Mouse (Mus musculus): ENCODE results near the gene Dlg2.

Dlg2 gene

DNA sequence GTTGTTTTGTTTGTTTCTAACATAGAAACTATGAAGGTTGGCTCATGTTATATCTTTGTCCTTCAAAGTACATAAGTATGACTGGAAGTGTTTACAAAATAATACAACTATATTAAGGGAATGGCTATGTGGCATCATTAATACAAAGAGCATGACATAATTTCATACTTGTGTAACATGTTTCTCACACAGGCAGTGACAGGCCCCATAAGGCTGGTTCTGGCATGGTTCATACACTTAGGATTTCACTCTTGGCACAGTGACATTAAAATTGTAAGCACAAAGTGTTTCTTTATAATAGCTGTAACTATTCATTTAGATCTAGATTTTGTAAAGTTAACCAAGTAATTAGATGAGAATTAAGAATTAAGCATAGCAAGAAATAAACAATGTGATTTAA is 1678.1 kb downstream of the Dlg2 start:
- in situ Hi-C loops (cut with MboI, MseI): no loop called here

DNA sequence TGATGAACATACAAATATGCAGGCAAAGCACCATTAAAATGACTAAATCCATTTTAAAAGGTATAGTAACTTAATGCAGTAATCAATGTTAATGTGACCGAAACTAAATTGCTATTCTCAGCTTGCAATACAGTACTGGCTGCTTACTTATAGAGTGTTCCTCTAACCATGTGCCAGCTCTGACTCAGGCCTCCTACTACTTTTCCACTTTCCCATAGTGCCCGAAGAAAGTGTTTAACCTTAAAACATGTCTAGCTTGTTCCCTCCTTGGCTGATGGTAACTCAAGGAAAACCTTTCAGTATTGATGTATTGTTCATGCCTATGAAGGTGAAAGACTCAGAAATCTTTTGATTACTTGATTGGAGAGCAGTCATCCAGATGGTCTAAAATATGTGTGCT is 1686.7 kb downstream of the Dlg2 start:
- in situ Hi-C loops (cut with MboI, MseI): no loop called here

DNA sequence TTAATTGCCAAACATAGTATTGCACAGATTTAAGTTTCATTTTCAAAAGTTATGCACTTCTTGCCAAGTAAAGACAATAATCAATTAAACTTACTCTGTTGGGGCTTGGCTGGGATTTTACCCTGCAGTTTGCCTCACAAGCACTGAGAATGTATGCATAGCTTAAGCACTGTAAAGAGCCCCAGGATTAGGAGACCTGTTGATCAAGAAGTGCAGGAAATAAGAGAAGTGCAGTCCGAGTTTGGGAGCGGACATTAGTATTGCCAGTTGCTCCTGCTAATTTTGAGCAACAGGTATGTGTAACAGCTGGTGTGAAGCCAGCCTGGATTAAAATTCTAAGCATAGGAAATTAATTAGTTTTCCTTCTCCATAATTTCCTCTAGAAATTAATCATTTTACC is 1687.8 kb downstream of the Dlg2 start:
- in situ Hi-C loops (cut with MboI, MseI): no loop called here

DNA sequence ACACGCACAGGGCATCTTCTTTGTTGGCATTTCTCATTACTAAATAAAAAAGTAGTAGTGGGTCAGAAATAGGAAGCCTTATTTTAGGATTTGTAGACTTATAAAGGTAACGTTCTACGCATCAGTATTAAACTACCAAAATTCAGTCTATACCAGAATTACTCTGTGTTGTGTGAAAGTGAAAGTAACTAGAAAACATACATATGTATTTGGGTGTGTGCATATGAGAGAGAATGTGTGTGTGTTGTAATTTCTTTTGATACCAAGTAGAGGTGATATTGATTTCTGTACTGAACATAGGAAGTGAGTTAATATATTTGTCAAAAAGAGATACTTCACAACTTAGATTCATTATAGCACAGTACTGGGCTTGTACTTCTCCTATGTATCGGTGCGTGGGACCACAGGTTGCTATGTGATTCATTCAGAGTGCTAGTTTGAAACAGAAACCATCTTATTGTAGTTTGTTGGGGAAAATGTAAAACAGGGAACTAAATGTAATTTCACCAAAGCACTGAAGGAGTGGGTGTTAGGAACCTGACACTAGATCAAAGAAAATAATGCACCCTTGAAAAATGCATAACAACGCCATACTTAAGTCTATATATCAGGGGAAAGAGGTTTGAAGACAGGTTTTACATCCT is 1688.5 kb downstream of the Dlg2 start:
- in situ Hi-C loops (cut with MboI, MseI): no loop called here

DNA sequence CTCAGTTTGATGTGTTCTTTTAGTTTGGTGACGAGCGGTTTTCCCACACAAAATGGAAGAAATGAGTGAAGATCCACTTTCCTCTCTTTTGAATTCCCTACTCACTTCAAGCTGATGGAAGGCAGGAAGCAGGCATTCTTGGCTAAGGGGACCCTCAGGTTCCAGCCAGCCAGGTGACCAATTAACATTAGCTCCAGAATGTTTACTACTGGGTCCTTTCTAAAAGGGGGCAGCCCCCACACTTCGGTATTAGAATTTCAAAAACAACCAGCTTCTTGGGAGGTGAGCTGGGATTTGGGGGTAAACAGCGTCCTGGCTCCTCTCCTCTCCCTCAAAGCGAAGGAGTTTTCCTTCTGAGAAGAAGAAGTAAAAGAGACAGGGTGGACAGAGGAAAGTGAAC is 1703.6 kb downstream of the Dlg2 start:
- in situ Hi-C loops (cut with MboI, MseI): loop anchor here in 1 of 2 experiments (5.0 kb wide), 2 partner anchors 72 to 73 kb away; no protein-coding TSS in a partner anchor

DNA sequence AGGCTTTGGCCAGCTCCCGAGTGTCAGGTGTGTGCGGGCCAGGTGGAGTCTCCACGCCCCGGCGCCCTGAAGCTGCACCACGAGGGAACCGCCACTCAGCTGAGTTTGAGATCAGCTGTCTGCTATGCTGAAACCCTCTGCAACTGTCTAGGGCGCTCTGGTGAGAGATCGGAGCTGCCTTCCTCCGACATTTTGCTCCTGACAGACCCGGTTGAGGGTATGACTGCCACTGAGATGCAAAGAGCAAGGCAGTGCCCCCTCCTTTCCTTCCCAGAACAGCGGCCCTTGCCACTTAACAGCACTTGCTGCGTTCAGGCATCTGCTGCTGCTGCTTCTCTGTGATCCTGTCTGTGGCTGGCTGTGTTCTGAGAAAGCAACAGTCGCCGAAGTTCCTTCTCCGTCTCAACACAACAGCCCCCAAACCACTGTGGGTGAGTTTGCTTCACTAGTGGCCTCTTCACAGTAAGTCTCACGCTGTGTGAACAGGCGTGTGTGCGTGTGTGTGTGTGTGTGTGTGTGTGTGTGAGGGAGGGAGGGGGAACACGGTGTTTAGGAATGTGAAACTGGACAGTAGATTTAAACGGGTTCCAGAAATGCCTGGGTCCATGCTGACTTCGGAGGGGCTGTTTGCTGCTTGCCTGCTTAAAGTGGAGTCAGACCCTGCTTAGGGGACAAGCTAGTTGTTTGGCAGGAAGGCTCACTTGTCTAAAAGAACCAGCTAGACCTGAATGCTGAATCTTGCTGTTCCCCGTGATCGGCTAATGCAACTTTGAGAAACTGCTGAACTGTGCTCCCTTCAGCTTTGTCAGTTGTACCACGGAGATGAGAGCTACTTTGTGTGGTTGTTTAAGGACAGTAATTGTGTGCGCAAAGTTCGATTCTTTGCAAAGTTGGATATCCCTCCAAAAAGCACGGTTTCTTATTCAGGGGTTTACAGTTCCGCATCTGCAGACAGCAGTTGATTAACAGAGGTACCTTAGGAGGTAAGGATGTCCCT is 1704.4 kb downstream of the Dlg2 start:
- in situ Hi-C loops (cut with MboI, MseI): loop anchor here in 1 of 2 experiments (5.0 kb wide), 2 partner anchors 71 to 74 kb away; no protein-coding TSS in a partner anchor

DNA sequence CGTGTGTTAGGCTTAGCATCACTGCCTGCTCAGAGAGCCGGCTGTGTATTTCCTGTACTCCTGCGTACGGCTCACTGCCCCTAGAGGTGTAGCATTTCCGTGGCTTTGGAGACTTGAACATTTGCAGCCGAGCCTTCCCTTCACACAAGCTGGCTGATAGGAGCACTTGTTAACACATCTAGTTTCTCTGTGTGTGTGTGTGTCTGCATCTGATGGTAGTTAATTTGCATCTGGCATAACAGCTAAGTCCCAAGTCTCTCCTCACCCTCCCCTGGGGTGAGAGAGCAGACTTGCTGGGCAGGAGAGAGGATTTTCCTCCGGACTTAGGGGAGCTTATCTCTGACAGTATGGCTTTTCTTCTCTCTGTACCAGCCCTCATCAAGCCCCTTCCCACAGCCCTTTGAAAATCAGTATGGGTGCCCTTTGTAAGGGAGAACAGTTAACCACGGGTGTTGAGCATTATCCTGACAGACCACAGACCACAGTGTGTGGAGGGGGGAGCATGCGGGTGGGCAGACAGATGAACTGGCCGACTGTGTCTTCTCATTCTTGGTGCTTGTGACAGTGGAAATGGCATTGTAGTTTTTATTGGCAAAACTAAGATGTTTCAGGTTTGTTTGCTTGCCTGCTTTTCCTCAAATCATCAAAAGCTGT is 1705.6 kb downstream of the Dlg2 start:
- in situ Hi-C loops (cut with MboI, MseI): loop anchor here in 1 of 2 experiments (5.0 kb wide), 2 partner anchors 70 to 75 kb away; no protein-coding TSS in a partner anchor

DNA sequence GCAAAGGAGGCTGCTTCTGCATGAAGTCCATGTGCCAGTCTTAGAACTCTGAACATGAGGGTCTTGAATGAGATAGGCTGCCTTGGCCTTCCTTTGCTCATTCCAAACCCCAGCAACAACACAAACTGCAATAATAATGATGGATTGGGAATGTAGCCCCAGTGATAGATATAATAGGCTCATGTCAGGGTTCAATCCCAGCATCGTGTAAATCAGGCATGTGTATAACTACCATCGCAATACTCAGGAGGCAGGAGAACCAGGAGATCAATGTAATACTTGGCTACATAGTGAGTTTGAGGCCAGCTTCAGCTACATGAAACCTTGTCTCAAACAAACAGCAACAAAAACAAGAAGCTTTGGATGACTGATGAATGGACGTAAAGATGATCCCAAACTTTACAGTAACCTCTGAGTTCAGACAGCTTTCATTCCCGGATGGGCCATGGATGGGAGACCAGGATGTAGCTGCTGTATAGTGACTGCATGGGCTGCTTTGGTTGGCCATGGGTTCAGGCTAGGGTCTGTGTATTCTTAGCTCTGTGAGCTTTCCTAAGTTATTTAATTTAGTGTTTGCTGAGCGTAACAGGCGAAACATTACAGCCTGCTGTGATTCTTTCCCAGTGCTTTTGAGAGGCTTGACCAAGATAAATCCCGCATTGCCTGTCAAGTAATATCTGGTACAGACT is 1708.0 kb downstream of the Dlg2 start:
- in situ Hi-C loops (cut with MboI, MseI): loop anchor here in 1 of 2 experiments (5.0 kb wide), 2 partner anchors 68 to 77 kb away; no protein-coding TSS in a partner anchor

DNA sequence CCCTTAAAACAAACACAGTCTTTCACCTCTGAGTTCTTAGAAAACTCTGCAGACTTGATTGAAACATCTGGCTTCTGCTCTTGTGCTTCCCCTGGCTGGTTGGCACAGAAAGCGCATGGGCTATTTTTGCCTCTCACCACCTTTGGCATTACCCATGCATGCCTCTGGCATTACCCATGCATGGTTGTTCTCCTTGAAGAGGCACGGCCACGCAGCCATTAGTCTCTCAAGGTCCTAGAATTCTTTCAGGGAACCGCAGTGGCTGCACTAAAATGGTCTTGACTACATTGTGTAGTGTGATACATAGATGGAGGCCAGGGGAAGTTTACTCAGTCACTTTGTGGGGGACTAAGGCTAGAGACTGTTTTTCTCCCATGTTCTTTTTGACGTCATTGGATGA is 1709.9 kb downstream of the Dlg2 start:
- in situ Hi-C loops (cut with MboI, MseI): no loop called here

DNA sequence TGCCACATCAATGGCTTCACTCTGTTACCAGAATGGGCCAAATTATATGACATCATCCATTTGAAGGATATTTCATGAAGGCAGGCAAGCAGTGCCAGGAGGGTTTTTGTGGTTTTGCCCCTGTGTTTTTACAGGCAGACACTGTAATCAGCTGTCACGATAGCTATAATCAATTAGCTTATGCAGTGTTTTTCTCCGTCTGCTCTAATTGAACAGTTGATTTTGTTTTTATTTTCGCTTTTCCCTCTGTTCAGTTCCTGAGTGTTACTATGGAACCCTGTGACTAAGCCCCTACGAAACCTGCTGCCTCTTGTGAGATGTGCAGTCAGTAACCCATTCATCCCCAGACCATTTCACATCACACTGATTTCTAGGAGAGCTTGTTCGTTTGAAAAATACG is 1712.7 kb downstream of the Dlg2 start:
- in situ Hi-C loops (cut with MboI, MseI): no loop called here

DNA sequence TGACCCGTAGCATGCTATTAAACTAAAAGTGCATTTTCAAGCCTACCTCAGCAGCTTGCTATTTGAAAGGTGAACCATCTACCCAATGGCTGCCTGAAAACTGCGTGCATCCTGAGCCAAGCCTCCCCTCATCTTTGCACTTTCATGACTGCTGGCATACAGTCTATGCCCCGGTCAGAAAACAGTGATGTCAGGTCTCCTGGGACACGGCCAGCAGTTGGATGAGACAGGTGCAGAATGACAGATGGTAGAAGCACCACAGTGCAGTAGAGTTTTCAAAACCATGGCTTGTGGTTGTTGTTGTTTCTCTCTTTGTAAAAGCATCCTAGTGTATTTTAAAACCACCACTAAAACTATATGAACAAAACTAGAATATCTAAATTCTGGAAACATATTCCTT is 1719.5 kb downstream of the Dlg2 start:
- in situ Hi-C loops (cut with MboI, MseI): no loop called here

DNA sequence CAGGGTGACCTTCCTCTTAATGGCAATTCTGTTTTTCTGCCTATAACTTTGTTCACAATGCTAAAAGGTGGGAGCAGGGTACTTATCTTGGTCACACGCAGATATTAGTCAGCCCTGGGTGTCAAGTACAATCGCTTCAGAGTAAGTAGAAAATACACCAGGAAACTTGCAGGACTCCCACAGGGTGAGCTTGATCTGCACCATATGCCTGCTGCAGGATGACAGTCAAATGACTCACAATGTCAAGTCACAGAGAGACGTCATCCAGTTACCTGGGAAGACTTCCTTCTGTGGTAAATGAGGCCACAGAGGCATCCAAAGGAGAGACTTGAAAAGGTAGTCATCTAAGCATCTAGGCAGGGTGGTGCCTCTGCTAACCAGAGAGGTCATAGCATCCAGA is 1721.1 kb downstream of the Dlg2 start:
- in situ Hi-C loops (cut with MboI, MseI): no loop called here

DNA sequence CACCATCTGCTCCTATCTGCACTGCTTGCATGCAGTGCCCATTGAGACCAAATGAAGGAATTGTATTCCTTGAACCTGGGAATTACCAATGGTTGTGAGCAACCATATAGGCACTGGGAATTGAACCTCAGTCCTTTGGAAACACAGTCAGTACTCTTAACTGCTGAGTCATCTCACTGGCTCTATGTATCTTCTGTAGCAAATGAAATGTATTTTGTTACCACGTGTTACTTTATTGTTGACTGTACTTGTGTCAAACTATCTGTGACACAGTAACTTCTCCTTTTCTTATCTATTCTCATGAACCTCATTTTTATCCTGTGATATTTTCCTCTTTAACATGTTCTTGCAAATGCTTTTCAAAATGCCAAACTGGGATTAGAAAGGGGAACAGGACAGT is 1722.7 kb downstream of the Dlg2 start:
- in situ Hi-C loops (cut with MboI, MseI): no loop called here

DNA sequence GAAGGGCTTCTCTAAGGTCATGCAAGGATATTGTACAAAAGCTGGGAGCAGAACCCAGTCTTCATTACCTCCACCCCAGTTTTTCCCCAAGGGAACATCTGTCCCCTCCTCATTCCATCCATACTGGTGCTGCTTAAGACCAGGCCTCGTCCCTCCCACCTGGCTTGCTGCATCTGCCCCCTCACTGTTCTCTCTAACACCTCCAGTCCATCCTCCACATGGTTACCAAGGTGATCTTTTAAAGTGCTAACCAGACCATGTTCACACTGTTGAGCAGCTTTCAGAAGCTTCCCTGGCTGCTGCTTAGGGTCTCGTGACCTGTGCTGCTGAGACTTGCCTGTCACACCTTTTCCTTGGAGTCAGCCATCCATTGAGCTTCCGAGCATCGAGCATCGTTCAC is 1734.2 kb downstream of the Dlg2 start:
- in situ Hi-C loops (cut with MboI, MseI): loop anchor here in 1 of 2 experiments (5.0 kb wide), 1 partner anchor 98 kb away; no protein-coding TSS in a partner anchor

DNA sequence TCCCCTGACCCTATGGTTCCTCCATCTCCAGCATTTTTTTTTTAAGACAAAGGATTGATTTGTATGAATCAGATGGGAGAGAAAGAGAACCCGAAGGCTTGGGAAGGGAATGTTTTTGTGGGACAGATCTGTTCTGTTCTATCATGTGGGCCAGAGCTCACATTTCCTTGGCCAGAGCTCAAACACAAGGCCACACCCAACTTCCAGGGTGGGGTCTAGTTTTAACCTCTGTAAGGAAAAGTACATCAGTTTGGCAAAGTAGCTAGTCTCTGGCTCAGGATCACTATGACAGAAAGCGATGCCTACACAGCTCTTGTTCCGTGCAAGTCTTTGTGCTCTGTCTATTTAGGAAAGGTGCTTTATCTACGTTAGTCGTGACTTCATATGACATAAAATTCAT is 1737.3 kb downstream of the Dlg2 start:
- in situ Hi-C loops (cut with MboI, MseI): loop anchor here in 1 of 2 experiments (5.0 kb wide), 1 partner anchor 101 kb away; no protein-coding TSS in a partner anchor

DNA sequence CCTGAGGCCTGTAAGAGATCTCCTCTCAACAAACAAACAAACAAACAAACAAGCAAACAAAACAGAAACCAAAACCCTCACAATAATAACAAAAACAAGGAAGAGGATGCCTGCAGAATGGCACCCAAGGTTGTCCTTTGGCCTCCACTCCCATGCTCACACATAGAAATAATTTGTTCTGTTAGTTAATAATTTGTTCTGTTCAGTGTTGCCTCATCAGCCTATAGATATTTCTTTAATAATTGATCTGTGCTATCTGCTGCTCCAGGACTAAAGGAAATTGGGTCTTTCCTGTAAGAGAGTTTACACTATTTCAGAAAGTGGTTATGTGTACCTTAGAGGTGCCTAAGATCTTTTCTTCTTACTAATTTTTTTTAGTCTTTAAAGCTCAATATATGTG is 1741.7 kb downstream of the Dlg2 start:
- in situ Hi-C loops (cut with MboI, MseI): no loop called here

DNA sequence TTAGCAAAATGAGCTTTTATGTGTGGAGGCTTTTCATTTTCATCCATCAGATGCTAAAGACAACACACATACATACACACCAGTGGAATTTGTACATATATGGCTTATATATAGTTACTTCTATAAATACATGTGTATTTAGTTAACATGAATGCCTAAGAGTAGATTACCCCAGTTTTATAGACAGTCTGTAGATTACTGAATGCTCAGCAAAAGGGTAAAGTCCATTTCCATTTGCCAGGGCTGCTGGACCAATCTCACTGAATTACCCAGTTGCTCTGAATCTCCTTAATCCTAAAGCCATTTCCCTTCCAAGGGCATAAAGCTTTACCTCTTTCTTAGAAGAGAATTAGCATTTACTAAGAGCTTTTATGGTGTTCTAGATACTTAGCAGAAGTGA is 1744.1 kb downstream of the Dlg2 start:
- in situ Hi-C loops (cut with MboI, MseI): no loop called here

DNA sequence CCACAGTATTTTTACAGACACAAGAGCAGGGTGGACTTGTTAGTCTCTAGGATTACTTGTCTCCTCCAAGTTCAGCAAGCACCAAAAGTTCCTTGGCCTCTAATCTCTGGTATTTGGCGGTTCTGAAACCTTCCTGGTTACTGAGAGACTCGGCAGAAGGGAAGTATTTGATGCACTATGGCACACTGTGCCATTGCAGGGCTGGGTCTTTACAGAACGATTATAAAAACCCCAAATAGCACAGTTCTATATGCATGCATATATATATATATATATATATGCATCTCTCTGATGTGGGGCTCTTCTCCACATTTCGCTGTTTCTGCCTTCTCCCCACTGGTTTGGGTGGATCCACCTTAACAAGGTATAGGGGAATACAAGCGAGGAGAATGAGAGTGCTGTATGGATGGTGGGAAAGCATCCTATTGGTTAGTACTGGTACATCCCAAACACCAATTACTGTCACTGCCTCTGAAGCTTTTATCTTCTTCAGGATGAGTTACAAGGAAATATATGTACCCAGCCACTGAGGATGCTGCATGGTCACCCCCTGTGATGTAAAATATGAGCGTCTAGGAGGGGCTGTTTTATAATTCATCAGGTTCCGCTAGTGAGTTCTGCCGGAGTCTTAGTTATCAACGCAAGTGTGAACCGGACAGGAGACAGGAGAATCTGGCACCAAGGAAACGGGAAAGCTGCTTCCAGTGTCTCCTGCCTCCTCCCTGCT is 1758.2 kb downstream of the Dlg2 start:
- in situ Hi-C loops (cut with MboI, MseI): no loop called here

DNA sequence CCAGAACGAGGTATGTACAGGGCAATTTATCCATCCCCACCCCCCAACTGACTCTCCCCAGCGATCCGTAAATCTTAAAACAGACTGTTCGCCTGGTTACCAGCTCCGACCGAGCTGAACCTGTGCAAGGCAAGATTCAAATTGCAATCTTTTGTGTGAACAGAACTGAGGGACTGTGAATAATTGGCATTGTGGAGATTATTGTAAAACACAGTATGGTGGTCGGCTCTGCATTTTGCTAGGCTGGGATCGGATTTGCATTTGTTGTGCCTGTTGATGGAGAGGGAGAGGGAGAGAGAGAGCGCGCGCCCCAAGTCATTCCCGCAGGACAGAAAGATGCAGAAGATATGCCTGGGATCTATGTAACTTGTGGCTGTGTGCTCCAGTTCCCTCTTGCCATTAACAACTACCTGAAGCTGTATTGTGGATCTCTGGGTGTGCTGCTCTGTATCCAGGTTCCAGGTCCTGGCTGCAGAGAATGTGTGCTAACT is 1759.1 kb downstream of the Dlg2 start:
- in situ Hi-C loops (cut with MboI, MseI): no loop called here

DNA sequence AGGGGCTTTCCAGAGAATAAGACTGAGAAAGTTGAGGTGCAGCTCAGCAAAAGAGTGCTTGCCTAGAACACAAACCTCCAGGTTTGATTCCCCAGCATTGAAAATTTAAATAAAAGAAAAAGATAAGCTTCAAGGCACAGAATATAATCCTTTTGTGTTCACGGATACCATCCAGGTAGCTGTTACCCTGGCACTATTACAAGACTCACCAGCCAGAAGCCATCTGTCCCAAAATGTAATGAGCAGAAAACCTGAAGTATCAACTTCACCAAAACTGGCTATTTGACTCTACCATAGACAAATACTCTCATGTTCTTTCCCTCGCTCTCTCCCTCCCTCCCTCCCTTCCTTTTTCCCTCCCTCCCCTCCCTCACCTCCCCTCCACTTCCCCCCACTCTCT is 1764.4 kb downstream of the Dlg2 start:
- in situ Hi-C loops (cut with MboI, MseI): no loop called here
